Mouse (Mus musculus): ENCODE measurements around the gene Slc44a5. TPM values are rescaled to one million over a fixed set of nuclear protein-coding genes. Genes with fewer than 3 reads are reported as not detected.
A peak's percentile ranks its signal among the peaks of the same experiment; 100 is the strongest.

Gene Slc44a5
- polyA plus RNA-seq, 1 experiment from 2014 or later: 5.4 TPM

DNA sequence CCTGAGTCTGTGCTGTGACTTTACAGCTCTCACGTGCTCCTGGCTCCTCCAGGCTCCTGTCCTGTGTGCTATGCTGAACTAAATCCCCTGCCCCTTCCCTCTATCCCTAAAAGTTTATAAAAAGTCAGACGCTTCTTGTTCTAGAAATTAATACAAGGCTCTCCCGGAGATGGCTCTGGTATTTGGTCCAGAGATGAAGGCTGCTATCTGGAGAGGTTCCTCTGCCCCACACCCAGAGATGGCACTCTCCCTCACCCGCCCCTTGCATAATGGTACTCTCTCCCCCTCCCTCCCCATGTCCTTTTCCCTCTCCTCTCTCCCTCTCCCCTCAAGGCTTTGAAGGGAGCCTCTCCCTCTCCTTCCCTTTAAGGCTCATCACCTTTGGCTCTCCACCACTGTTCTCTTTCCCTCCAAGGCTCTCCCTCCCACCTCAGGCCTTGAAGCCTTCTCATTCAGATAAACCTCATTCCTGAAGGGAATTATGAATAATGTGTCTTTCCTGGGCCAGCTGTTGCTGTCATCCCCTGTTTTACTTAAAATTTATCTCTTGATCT is 236.0 kb downstream of the Slc44a5 start:
- H3K4me2 ChIP-seq: no peak overlapping the region
- no peaks in the 10 kb centered on the region for H3K27me3 ChIP-seq (ENCODE audit: control insufficient read depth, insufficient read depth, low read length)
- no peak overlapping the region for H3K27ac ChIP-seq (ENCODE audit: low read depth, low read length)
- ATAC-seq (ENCODE audit: low FRiP score) (peak; percentile 22; the same call in 1 of the 2 replicates), DNase-seq (ENCODE audit: low spot score, missing footprints) (peak; percentile 80)
- no peak overlapping the region for H3K9ac ChIP-seq (ENCODE audit: low read length)
- no peak overlapping the region for H3K4me3 ChIP-seq (ENCODE audit: low read depth, low read length)
- H3K36me3 ChIP-seq (ENCODE audit: control insufficient read depth, insufficient read depth, low read length): no peaks in the 10 kb centered on the region
- H3K4me1 ChIP-seq (ENCODE audit: control insufficient read depth, insufficient read depth, low read length): peaks cover 6% of the 10 kb centered on the region; the same call in 1 of the 2 replicates
- WGBS: 37% methylated on average over 4 of the region's 4 CpGs
- H3K9me3 ChIP-seq (ENCODE audit: control insufficient read depth, low read length): no peaks in the 10 kb centered on the region

DNA sequence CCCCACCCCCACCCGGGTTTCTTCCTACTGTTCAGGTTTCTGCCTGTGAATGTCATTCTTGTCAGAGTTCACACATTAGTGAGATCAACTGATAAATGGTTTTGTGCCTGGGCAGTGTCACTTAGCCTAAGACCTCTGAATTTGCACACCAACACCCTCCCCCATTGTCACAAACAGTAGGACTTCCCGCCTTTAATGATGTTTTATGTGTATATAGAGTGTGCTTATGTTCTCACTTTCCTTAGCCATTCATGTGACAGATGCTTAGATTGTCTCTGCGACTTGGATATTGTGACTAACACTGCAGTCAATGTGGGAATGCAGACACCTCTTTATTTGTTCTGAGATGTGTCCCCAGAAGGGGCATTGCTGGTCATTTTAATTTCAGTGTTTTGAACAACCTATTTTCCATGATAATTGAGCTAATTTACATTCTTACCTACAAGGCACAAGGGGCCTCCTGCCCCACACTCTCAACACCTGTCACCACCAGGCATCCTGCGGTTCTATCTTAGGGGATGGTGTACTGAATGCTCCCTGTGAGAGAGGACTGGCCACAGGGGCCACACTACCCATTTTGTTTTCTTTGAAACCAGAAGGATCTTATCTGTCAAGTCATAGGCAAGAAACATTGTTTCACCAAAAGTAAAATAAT is 236.7 kb downstream of the Slc44a5 start:
- ATAC-seq (ENCODE audit: low FRiP score): peak; percentile 48; the same call in 1 of the 2 replicates
- DNase-seq (ENCODE audit: low spot score, missing footprints): peak; percentile 69

DNA sequence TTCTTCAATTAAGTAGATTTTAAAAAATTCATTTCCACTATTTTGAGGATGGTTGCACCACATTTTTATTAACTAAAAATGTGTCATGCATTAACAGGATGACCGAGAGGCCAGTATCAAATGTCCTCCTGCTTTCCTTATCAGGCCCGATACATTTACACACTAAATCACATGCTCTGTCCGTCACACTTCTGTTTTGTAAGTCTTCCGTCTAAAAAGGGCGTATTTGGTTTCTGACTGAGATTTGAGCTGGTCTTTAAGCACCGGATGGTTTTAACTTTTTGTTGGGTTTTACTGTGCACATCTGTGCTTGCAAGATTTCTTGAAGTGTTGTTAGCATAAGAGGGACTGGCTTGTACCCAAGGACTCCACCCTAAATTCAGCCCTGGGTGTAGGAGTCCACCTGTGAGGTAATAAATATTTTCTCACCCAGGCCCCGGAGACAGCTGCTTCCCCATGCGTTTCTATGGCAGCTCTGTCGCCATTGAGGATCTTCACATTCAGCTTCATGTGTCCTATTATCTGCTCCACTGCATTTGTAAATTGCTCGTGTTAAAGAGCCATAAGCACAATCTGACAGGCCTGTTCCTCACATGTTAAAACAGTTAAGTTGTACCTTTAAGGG is 237.3 kb downstream of the Slc44a5 start:
- DNase-seq (ENCODE audit: low spot score, missing footprints) (peak; percentile 69), ATAC-seq (ENCODE audit: low FRiP score) (no peak)
- no peaks in the 10 kb centered on the region for H3K9me3 ChIP-seq (ENCODE audit: control insufficient read depth, low read length)
- no peak overlapping the region for H3K4me3 ChIP-seq (ENCODE audit: low read depth, low read length)
- no peak overlapping the region for H3K27ac ChIP-seq (ENCODE audit: low read depth, low read length)
- H3K27me3 ChIP-seq (ENCODE audit: control insufficient read depth, insufficient read depth, low read length): no peaks in the 10 kb centered on the region
- WGBS: 74% methylated on average over 10 of the region's 10 CpGs
- no peaks in the 10 kb centered on the region for H3K36me3 ChIP-seq (ENCODE audit: control insufficient read depth, insufficient read depth, low read length)
- no peak overlapping the region for H3K9ac ChIP-seq (ENCODE audit: low read length)
- H3K4me1 ChIP-seq (ENCODE audit: control insufficient read depth, insufficient read depth, low read length): peaks cover 6% of the 10 kb centered on the region; the same call in 1 of the 2 replicates
- no peak overlapping the region for H3K4me2 ChIP-seq

More for the DNA sequence above, 236.7 kb downstream of the Slc44a5 start:
- WGBS: 35% methylated on average over 4 of the region's 4 CpGs
- no peak overlapping the region for H3K27ac ChIP-seq (ENCODE audit: low read depth, low read length)
- H3K4me3 ChIP-seq (ENCODE audit: low read depth, low read length): no peak overlapping the region
- H3K9me3 ChIP-seq (ENCODE audit: control insufficient read depth, low read length): no peaks in the 10 kb centered on the region
- no peak overlapping the region for H3K4me2 ChIP-seq
- peaks cover 6% of the 10 kb centered on the region; the same call in 1 of the 2 replicates for H3K4me1 ChIP-seq (ENCODE audit: control insufficient read depth, insufficient read depth, low read length)
- no peaks in the 10 kb centered on the region for H3K27me3 ChIP-seq (ENCODE audit: control insufficient read depth, insufficient read depth, low read length)
- no peak overlapping the region for H3K9ac ChIP-seq (ENCODE audit: low read length)
- H3K36me3 ChIP-seq (ENCODE audit: control insufficient read depth, insufficient read depth, low read length): no peaks in the 10 kb centered on the region

DNA sequence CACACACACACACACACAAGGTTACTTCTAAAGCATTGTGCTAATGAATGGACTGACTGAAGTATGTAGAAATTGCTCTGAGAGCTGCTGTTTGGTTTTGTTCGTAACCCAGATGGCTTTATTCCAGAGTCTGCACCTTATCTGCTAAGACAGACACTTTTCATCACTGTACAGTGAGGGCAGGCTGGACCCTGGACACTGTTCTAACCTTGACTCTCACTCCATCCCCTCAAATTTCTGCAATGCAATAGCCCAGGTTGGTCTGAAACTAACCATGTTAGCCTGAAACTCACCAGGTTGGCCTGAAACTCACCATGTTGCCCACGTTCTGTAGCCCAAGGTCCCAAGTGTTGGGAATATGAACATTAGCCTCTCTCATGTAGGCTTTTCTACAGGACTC is 239.3 kb downstream of the Slc44a5 start:
- Histone ChIP-seq H3K4me1 (ENCODE audit: control insufficient read depth, insufficient read depth, low read length) (peaks cover 6% of the 10 kb centered on the region; the same call in 1 of the 2 replicates), H3K4me2 (no peak overlapping the region), H3K27ac (ENCODE audit: low read depth, low read length) (no peak overlapping the region), H3K4me3 (ENCODE audit: low read depth, low read length) (no peak overlapping the region), H3K9ac (ENCODE audit: low read length) (no peak overlapping the region), H3K36me3 (ENCODE audit: control insufficient read depth, insufficient read depth, low read length) (no peaks in the 10 kb centered on the region), H3K9me3 (ENCODE audit: control insufficient read depth, low read length) (no peaks in the 10 kb centered on the region), H3K27me3 (ENCODE audit: control insufficient read depth, insufficient read depth, low read length) (no peaks in the 10 kb centered on the region)
- DNase-seq (ENCODE audit: low spot score, missing footprints) (peak; percentile 68), ATAC-seq (ENCODE audit: low FRiP score) (no peak)
- WGBS: 84% methylated on average over 2 of the region's 2 CpGs

DNA sequence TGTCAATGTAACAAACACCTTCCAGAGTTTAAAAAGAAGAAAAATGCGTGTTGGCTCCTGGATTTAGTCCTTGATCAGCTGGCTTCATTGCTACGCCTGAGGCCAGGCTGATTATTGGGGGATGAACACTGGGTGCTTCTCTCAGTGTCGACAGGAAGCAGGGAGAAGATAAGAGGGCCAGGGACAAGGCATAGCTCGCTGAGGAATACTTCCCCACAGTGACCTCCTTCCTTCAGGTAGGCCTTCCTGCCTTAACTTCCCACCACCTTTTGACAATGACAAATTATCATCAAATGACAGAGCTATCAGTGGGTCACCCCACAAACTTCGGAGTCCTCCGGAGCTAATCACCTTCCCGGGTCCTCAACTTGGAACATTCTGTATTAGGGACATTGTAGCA is 242.1 kb downstream of the Slc44a5 start:
- Histone ChIP-seq H3K9ac (ENCODE audit: low read length) (no peak overlapping the region), H3K9me3 (ENCODE audit: control insufficient read depth, low read length) (no peaks in the 10 kb centered on the region), H3K4me1 (ENCODE audit: control insufficient read depth, insufficient read depth, low read length) (no peaks in the 10 kb centered on the region), H3K27me3 (ENCODE audit: control insufficient read depth, insufficient read depth, low read length) (no peaks in the 10 kb centered on the region), H3K27ac (ENCODE audit: low read depth, low read length) (no peak overlapping the region), H3K4me3 (ENCODE audit: low read depth, low read length) (no peak overlapping the region), H3K4me2 (no peak overlapping the region), H3K36me3 (ENCODE audit: control insufficient read depth, insufficient read depth, low read length) (no peaks in the 10 kb centered on the region)
- WGBS: 82% methylated on average over 7 of the region's 7 CpGs
- no peak for DNase-seq (ENCODE audit: low spot score, missing footprints)
- no peak for ATAC-seq (ENCODE audit: low FRiP score)

DNA sequence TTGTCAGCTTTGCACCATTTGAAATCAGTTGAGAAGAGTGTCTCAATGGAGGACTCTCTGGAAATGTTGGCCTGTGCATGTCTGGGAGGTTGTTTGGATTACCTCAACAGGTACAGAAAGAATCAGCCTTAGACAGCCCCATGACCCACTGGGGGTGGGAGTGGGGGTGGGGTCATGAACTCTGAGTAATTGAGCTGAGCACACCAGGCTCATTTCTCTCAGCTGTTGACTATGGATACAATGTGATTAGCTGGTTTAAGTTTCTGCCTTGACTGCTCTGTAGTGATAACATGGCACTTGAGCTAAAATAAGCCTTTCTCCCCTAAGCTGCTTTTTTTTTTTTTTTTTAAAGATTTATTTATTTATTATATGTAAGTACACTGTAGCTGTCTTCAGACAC is 242.5 kb downstream of the Slc44a5 start:
- Histone ChIP-seq H3K9ac (ENCODE audit: low read length) (no peak overlapping the region), H3K4me1 (ENCODE audit: control insufficient read depth, insufficient read depth, low read length) (no peaks in the 10 kb centered on the region), H3K4me3 (ENCODE audit: low read depth, low read length) (no peak overlapping the region), H3K36me3 (ENCODE audit: control insufficient read depth, insufficient read depth, low read length) (no peaks in the 10 kb centered on the region), H3K27ac (ENCODE audit: low read depth, low read length) (no peak overlapping the region), H3K9me3 (ENCODE audit: control insufficient read depth, low read length) (no peaks in the 10 kb centered on the region), H3K27me3 (ENCODE audit: control insufficient read depth, insufficient read depth, low read length) (no peaks in the 10 kb centered on the region), H3K4me2 (no peak overlapping the region)
- ATAC-seq (ENCODE audit: low FRiP score) (no peak), DNase-seq (ENCODE audit: low spot score, missing footprints) (peak; percentile 26)

DNA sequence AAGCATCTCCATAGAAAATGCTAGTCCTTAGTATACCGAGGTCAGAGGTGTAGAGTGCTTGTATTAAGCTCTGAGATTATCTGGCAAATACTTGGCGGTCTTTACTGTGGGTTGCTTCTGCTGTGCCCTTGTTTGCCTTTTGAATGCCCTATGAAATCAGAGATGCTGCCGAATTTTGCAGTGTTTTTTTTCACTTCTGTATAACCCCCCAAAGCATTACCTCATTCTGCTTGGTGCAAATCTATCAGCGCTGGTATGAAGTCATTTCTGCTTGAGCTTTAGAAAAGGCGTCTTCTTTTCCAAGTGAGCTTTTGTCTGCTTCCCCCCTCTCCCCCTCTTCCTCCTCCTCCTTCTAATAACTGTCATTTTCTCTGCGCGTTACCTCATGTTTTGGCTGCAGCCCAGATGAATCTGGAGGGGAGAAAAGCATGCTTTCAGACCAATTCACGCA is 248.9 kb downstream of the Slc44a5 start:
- Histone ChIP-seq H3K4me3 (ENCODE audit: low read depth, low read length) (no peak overlapping the region), H3K4me1 (ENCODE audit: control insufficient read depth, insufficient read depth, low read length) (no peaks in the 10 kb centered on the region; the same call in 1 of the 2 replicates), H3K9ac (ENCODE audit: low read length) (no peak overlapping the region), H3K4me2 (no peak overlapping the region), H3K27ac (ENCODE audit: low read depth, low read length) (no peak overlapping the region), H3K36me3 (ENCODE audit: control insufficient read depth, insufficient read depth, low read length) (no peaks in the 10 kb centered on the region), H3K9me3 (ENCODE audit: control insufficient read depth, low read length) (no peaks in the 10 kb centered on the region), H3K27me3 (ENCODE audit: control insufficient read depth, insufficient read depth, low read length) (no peaks in the 10 kb centered on the region)
- 0 out of 2 replicates have a peak, but pooled peaks have one; percentile 22 for ATAC-seq (ENCODE audit: low FRiP score)
- WGBS: 55% methylated on average over 8 of the region's 8 CpGs
- DNase-seq (ENCODE audit: low spot score, missing footprints): peak; percentile 89

DNA sequence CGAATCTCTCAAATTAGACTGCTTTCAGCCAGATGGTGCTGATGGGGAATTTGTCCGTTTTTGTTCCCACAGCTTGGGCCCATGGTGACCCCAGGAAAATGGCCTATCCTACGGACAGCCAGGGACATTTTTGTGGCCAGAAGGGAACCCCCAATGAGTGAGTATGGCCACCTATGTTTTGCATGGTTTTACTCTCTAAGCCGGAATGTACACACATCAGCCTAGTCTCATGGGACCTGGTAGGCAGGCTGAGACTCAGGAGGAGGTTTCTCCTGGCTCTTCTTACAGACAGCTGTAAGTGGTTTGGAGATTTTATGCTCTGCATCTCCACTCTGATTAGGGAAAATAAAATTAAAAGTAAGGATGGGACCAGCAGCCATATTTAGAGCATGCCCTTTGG is 249.5 kb downstream of the Slc44a5 start:
- H3K4me1 ChIP-seq (ENCODE audit: control insufficient read depth, insufficient read depth, low read length): no peaks in the 10 kb centered on the region; the same call in 1 of the 2 replicates
- 66% methylated on average over 4 of the region's 4 CpGs for WGBS
- H3K9ac ChIP-seq (ENCODE audit: low read length): no peak overlapping the region
- no peak overlapping the region for H3K4me3 ChIP-seq (ENCODE audit: low read depth, low read length)
- H3K27me3 ChIP-seq (ENCODE audit: control insufficient read depth, insufficient read depth, low read length): no peaks in the 10 kb centered on the region
- H3K36me3 ChIP-seq (ENCODE audit: control insufficient read depth, insufficient read depth, low read length): no peaks in the 10 kb centered on the region
- H3K4me2 ChIP-seq: no peak overlapping the region
- ATAC-seq (ENCODE audit: low FRiP score) (peak; percentile 41; the same call in 1 of the 2 replicates), DNase-seq (ENCODE audit: low spot score, missing footprints) (no peak)
- H3K9me3 ChIP-seq (ENCODE audit: control insufficient read depth, low read length): no peaks in the 10 kb centered on the region
- no peak overlapping the region for H3K27ac ChIP-seq (ENCODE audit: low read depth, low read length)

Data from midbrain, embryonic 11.5 days (tissue).